Mouse (Mus musculus): ENCODE results near the gene Hddc3. TPM values are rescaled to one million over a fixed set of nuclear protein-coding genes. Genes with fewer than 3 reads are reported as not detected.

Gene Hddc3
- total and polyA plus RNA-seq, 3 experiments = 2.6 to 12.6 (median 5.5) TPM

GRCm38 (mm10) chr7:80357156-80357555 lies 14.3 kb downstream of the Hddc3 start:
- H3K4me2 ChIP-seq (ENCODE audit: insufficient read depth, low read depth, poor library complexity, severe bottlenecking) = no peak overlapping the region
- H3K27me3 ChIP-seq (replicated peaks) = no peaks in the 10 kb centered on the region
- H3K9me3 ChIP-seq (replicated peaks; ENCODE audit: low read length) = no peaks in the 10 kb centered on the region
- no peaks in the 10 kb centered on the region for H3K79me2 ChIP-seq (replicated peaks; ENCODE audit: control insufficient read depth, extremely low read depth, insufficient read depth, poor library complexity, severe bottlenecking)
- H3K4me3 ChIP-seq (replicated peaks in 1 of 3; ENCODE audit: low read depth in 2 of 3, low read length in 2 of 3, poor library complexity in 1 of 3) = no peak overlapping the region
- dilution Hi-C loops (cut with MboI; ENCODE audit: extremely low pct_ligation_motif_present, extremely low pct_unique_long_range_greater_than_20kb, low sequenced_read_pairs) = no loop called here
- in situ Hi-C loops (cut with MboI; ENCODE audit: low pct_ligation_motif_present, low pct_unique_long_range_greater_than_20kb, low sequenced_read_pairs) = no loop called here
- no peak overlapping the region for H3K9ac ChIP-seq (ENCODE audit: insufficient read depth, low read depth)
- H3K27ac ChIP-seq (ENCODE audit: insufficient read depth, low read depth) = no peak overlapping the region
- DNase-seq (ENCODE audit: extremely low read depth) = no peak
- TF ChIP-seq USF2 (conservative IDR thresholded peaks at IDR 0.05; ENCODE audit: low read depth, low read length) = no peak
- TF ChIP-seq UBTF (IDR thresholded peaks at IDR 0.05; ENCODE audit: low read depth, low read length) = no peak
- TF ChIP-seq JUN (IDR thresholded peaks at IDR 0.05; ENCODE audit: insufficient read depth, low read depth, low read length) = no peak
- TF ChIP-seq CTCF (conservative IDR thresholded peaks at IDR 0.05 in 1 of 2, IDR thresholded peaks at IDR 0.05 in 1 of 2; ENCODE audit: low read depth in 2 of 2, low read length in 2 of 2) = no peak
- no peak for TF ChIP-seq ETS1 (conservative IDR thresholded peaks at IDR 0.05; ENCODE audit: low read depth, low read length)
- no peak for TF ChIP-seq BHLHE40 (IDR thresholded peaks at IDR 0.05; ENCODE audit: low read depth, low read length)
- TF ChIP-seq TCF12 (IDR thresholded peaks at IDR 0.05; ENCODE audit: low read depth, low read length) = no peak
- TF ChIP-seq PAX5 (IDR thresholded peaks at IDR 0.05; ENCODE audit: low read length) = no peak
- no peak for TF ChIP-seq MEF2A (IDR thresholded peaks at IDR 0.05; ENCODE audit: borderline replicate concordance, low read depth, low read length)
- H3K36me3 ChIP-seq (replicated peaks in 1 of 2; ENCODE audit: control insufficient read depth in 1 of 2, insufficient read depth in 1 of 2, low read length in 1 of 2) = peaks cover 71 to 94% of the 10 kb centered on the region in 2 experiments
- H3K4me1 ChIP-seq (ENCODE audit: control insufficient read depth in 1 of 2, insufficient read depth in 2 of 2) = peaks cover 0 to 5% of the 10 kb centered on the region in 2 experiments; a peak in 2 of 4 replicates

GRCm38 (mm10) chr7:80358039-80358438 lies 15.1 kb downstream of the Hddc3 start:
- H3K79me2 ChIP-seq (replicated peaks; ENCODE audit: control insufficient read depth, extremely low read depth, insufficient read depth, poor library complexity, severe bottlenecking) = no peaks in the 10 kb centered on the region
- peaks cover 0 to 5% of the 10 kb centered on the region in 2 experiments; a peak in 2 of 4 replicates for H3K4me1 ChIP-seq (ENCODE audit: control insufficient read depth in 1 of 2, insufficient read depth in 2 of 2)
- in situ Hi-C loops (cut with MboI; ENCODE audit: low pct_ligation_motif_present, low pct_unique_long_range_greater_than_20kb, low sequenced_read_pairs) = no loop called here
- H3K36me3 ChIP-seq (replicated peaks in 1 of 2; ENCODE audit: control insufficient read depth in 1 of 2, insufficient read depth in 1 of 2, low read length in 1 of 2) = peaks cover 72 to 94% of the 10 kb centered on the region in 2 experiments
- dilution Hi-C loops (cut with MboI; ENCODE audit: extremely low pct_ligation_motif_present, extremely low pct_unique_long_range_greater_than_20kb, low sequenced_read_pairs) = no loop called here
- no peak overlapping the region for H3K27ac ChIP-seq (ENCODE audit: insufficient read depth, low read depth)
- H3K4me3 ChIP-seq (replicated peaks in 1 of 3; ENCODE audit: low read depth in 2 of 3, low read length in 2 of 3, poor library complexity in 1 of 3) = no peak overlapping the region
- H3K4me2 ChIP-seq (ENCODE audit: insufficient read depth, low read depth, poor library complexity, severe bottlenecking) = no peak overlapping the region
- DNase-seq (ENCODE audit: extremely low read depth) = no peak
- H3K9me3 ChIP-seq (replicated peaks; ENCODE audit: low read length) = no peaks in the 10 kb centered on the region
- TF ChIP-seq GABPA (IDR thresholded peaks at IDR 0.05; ENCODE audit: insufficient replicate concordance, low read depth, low read length) = no peak
- TF ChIP-seq JUN (IDR thresholded peaks at IDR 0.05; ENCODE audit: insufficient read depth, low read depth, low read length) = no peak
- no peak for TF ChIP-seq NELFE (IDR thresholded peaks at IDR 0.05; ENCODE audit: low read depth, low read length)
- TF ChIP-seq CHD2 (IDR thresholded peaks at IDR 0.05; ENCODE audit: low read length) = no peak
- TF ChIP-seq ETS1 (conservative IDR thresholded peaks at IDR 0.05; ENCODE audit: low read depth, low read length) = no peak
- TF ChIP-seq E2F4 (IDR thresholded peaks at IDR 0.05; ENCODE audit: insufficient replicate concordance, low read depth, low read length) = no peak
- TF ChIP-seq IRF4 (IDR thresholded peaks at IDR 0.05; ENCODE audit: low read depth, low read length) = no peak
- TF ChIP-seq CTCF (conservative IDR thresholded peaks at IDR 0.05 in 1 of 2, IDR thresholded peaks at IDR 0.05 in 1 of 2; ENCODE audit: low read depth in 2 of 2, low read length in 2 of 2) = no peak
- TF ChIP-seq ZNF384 (IDR thresholded peaks at IDR 0.05; ENCODE audit: low read depth, low read length) = no peak
- no peak for TF ChIP-seq MXI1 (IDR thresholded peaks at IDR 0.05; ENCODE audit: low read depth, low read length)
- TF ChIP-seq NRF1 (IDR thresholded peaks at IDR 0.05; ENCODE audit: low read depth, low read length) = no peak
- no peak for TF ChIP-seq USF1 (IDR thresholded peaks at IDR 0.05; ENCODE audit: low read depth, low read length)
- TF ChIP-seq ZKSCAN1 (IDR thresholded peaks at IDR 0.05; ENCODE audit: borderline replicate concordance, low read depth, low read length) = no peak
- TF ChIP-seq BHLHE40 (IDR thresholded peaks at IDR 0.05; ENCODE audit: low read depth, low read length) = no peak
- no peak for TF ChIP-seq SMC3 (IDR thresholded peaks at IDR 0.05; ENCODE audit: low read depth, low read length)
- TF ChIP-seq TCF12 (IDR thresholded peaks at IDR 0.05; ENCODE audit: low read depth, low read length) = no peak
- no peaks in the 10 kb centered on the region for H3K27me3 ChIP-seq (replicated peaks)
- H3K9ac ChIP-seq (ENCODE audit: insufficient read depth, low read depth) = no peak overlapping the region
